ENCODE assay signal across 8 mouse cellular contexts in genomic region chr4:43560976-43561375, GRCm38 (mm10). TPM values are rescaled to one million over a fixed set of nuclear protein-coding genes. Genes with fewer than 3 reads are reported as not detected.
A peak's percentile ranks its signal among the peaks of the same experiment; 100 is the strongest.
DNase-seq lines count a peak whose midpoint lies in the region; ATAC-seq and TF ChIP-seq lines count a peak whose summit lies in the region.

No protein-coding gene starts in this region.

- no peak for TF ChIP-seq POLR2A in ES-Bruce4 (IDR thresholded peaks at IDR 0.05; ENCODE audit: insufficient read depth, low read length)

- no peak for DNase-seq in heart, postnatal 25 days (ENCODE audit: low spot score)
- no peak for DNase-seq in hindbrain, embryonic 10.5 days (ENCODE audit: low spot score)
- no peak for DNase-seq in cerebellum, adult 9-10 months
- no peak for DNase-seq in left cerebral cortex, adult 9 months (ENCODE audit: low spot score in 2 of 2)
- no peak for DNase-seq in left cerebral cortex, adult 11 months (ENCODE audit: low spot score)

- intact Hi-C loops in heart, postnatal 25 days (cut with DNase I), result no loop called here

- peak overlapping the region; percentile 52 to 93 for H3K4me3 ChIP-seq in heart, embryonic 14.5 days (ENCODE audit: control insufficient read depth in 1 of 2, insufficient read depth in 1 of 2, low read depth in 1 of 2, low read length in 2 of 2)
- H3K4me3 ChIP-seq in ES-Bruce4 (ENCODE audit: low read depth, low read length), result no peak overlapping the region
- H3K4me3 ChIP-seq in hindbrain, embryonic 10.5 days, result peak overlapping the region; percentile 87
- H3K4me3 ChIP-seq in midbrain, embryonic 12.5 days, result peak overlapping the region; percentile 92

- H3K4me1 ChIP-seq in heart, embryonic 14.5 days (ENCODE audit: control insufficient read depth in 2 of 2, insufficient read depth in 2 of 2, low read length in 2 of 2), result peaks cover 39 to 58% of the 10 kb centered on the region in 2 experiments
- peaks cover 12% of the 10 kb centered on the region for H3K4me1 ChIP-seq in ES-Bruce4 (ENCODE audit: control insufficient read depth, insufficient read depth, low read length)
- H3K4me1 ChIP-seq in hindbrain, embryonic 10.5 days (replicated peaks), result peaks cover 60% of the 10 kb centered on the region
- peaks cover 49% of the 10 kb centered on the region for H3K4me1 ChIP-seq in midbrain, embryonic 12.5 days

- H3K9me3 ChIP-seq in heart, embryonic 14.5 days (ENCODE audit: control insufficient read depth, low read length), result no peaks in the 10 kb centered on the region
- no peaks in the 10 kb centered on the region for H3K9me3 ChIP-seq in ES-Bruce4 (replicated peaks; ENCODE audit: control insufficient read depth, insufficient read depth, low read length, poor library complexity, severe bottlenecking)
- H3K9me3 ChIP-seq in hindbrain, embryonic 10.5 days, result no peaks in the 10 kb centered on the region
- H3K9me3 ChIP-seq in midbrain, embryonic 12.5 days, result no peaks in the 10 kb centered on the region

- peak overlapping the region; percentile 99 for H3K9ac ChIP-seq in heart, embryonic 14.5 days (ENCODE audit: low read length)
- H3K9ac ChIP-seq in ES-Bruce4 (ENCODE audit: low read depth, poor library complexity, severe bottlenecking), result peak overlapping the region; percentile 85
- H3K9ac ChIP-seq in midbrain, embryonic 12.5 days (replicated peaks), result peak overlapping the region; percentile 93

- no peak for ATAC-seq in heart, embryonic 14.5 days (ENCODE audit: insufficient number of reproducible peaks, insufficient read depth, low FRiP score, low read depth)
- ATAC-seq in midbrain, embryonic 12.5 days (ENCODE audit: low FRiP score, low read depth), result no peak

- no peaks in the 10 kb centered on the region for H3K27me3 ChIP-seq in heart, embryonic 14.5 days (ENCODE audit: control insufficient read depth, insufficient read depth, low read length)
- no peaks in the 10 kb centered on the region for H3K27me3 ChIP-seq in ES-Bruce4 (ENCODE audit: control insufficient read depth, insufficient read depth, low read length, poor library complexity, severe bottlenecking)
- no peaks in the 10 kb centered on the region for H3K27me3 ChIP-seq in hindbrain, embryonic 10.5 days (ENCODE audit: insufficient read depth, poor library complexity, severe bottlenecking)
- H3K27me3 ChIP-seq in midbrain, embryonic 12.5 days, result no peaks in the 10 kb centered on the region

- H3K36me3 ChIP-seq in heart, embryonic 14.5 days (ENCODE audit: control insufficient read depth, insufficient read depth, low read length), result peaks cover 42% of the 10 kb centered on the region
- H3K36me3 ChIP-seq in ES-Bruce4 (ENCODE audit: control insufficient read depth, insufficient read depth, low read length, poor library complexity, severe bottlenecking), result peaks cover 2% of the 10 kb centered on the region; the same call in 1 of the 2 replicates
- H3K36me3 ChIP-seq in hindbrain, embryonic 10.5 days, result peaks cover 41% of the 10 kb centered on the region
- H3K36me3 ChIP-seq in midbrain, embryonic 12.5 days, result peaks cover 23% of the 10 kb centered on the region

- TF ChIP-seq CTCF in ES-Bruce4 (IDR thresholded peaks at IDR 0.05; ENCODE audit: low read depth, low read length), result no peak

- TF ChIP-seq EP300 in ES-Bruce4 (IDR thresholded peaks at IDR 0.05; ENCODE audit: insufficient read depth, low read depth, low read length), result no peak

- 13% methylated on average over 2 of the region's 2 CpGs for WGBS in heart, embryonic 14.5 days
- WGBS in hindbrain, embryonic 10.5 days, result 48% methylated on average over 2 of the region's 2 CpGs
- 47% methylated on average over 2 of the region's 2 CpGs for WGBS in midbrain, embryonic 12.5 days

- H3K27ac ChIP-seq in heart, embryonic 14.5 days (replicated peaks in 1 of 2; ENCODE audit: control insufficient read depth in 1 of 2, insufficient read depth in 1 of 2, low read depth in 2 of 2, low read length in 2 of 2), result peak overlapping the region; percentile 79 to 100
- no peak overlapping the region for H3K27ac ChIP-seq in ES-Bruce4 (ENCODE audit: insufficient read depth, low read length)
- peak overlapping the region; percentile 96 for H3K27ac ChIP-seq in hindbrain, embryonic 10.5 days
- no peak overlapping the region for H3K27ac ChIP-seq in midbrain, embryonic 12.5 days (replicated peaks)

- H3K4me2 ChIP-seq in heart, embryonic 14.5 days (ENCODE audit: low read length), result peak overlapping the region; percentile 88
- peak overlapping the region; percentile 87 for H3K4me2 ChIP-seq in midbrain, embryonic 12.5 days (replicated peaks)

RNA-seq across cellular contexts. Expression of gene Creb3, which starts 1.2 kb away (rescaled TPM):
- polyA plus RNA-seq in heart, embryonic 14.5 days (2014; fragmentation: Nextera tagmentation; extraction: Ambion mirVana), result 57.3 and 62.3 TPM in 2 replicates
- 10 to 100 TPM; 45.8 to 48.3 TPM for total RNA-seq in heart, postnatal 25 days (2021)
- polyA plus RNA-seq in ES-Bruce4 (2011; ENCODE audit: insufficient read depth, insufficient read length, low read depth, missing spikeins), result 24.0 and 24.4 TPM in 2 replicates
- 40.7 and 53.3 TPM in 2 replicates for polyA plus RNA-seq in hindbrain, embryonic 10.5 days (2016; fragmentation: Nextera tagmentation; extraction: Ambion mirVana)
- 48.8 and 64.1 TPM in 2 replicates for polyA plus RNA-seq in midbrain, embryonic 12.5 days (2016; fragmentation: Nextera tagmentation; extraction: Ambion mirVana)

RNA-seq across cellular contexts. Expression of gene Tln1, which starts 1.5 kb away (rescaled TPM):
- 77.5 and 90.9 TPM in 2 replicates for polyA plus RNA-seq in heart, embryonic 14.5 days (2014; fragmentation: Nextera tagmentation; extraction: Ambion mirVana)
- total RNA-seq in heart, postnatal 25 days (2021), result 100 to 1,000 TPM; 115 to 124 TPM
- polyA plus RNA-seq in ES-Bruce4 (2011; ENCODE audit: insufficient read depth, insufficient read length, low read depth, missing spikeins), result 92.5 and 97.2 TPM in 2 replicates
- 52.8 and 58.9 TPM in 2 replicates for polyA plus RNA-seq in hindbrain, embryonic 10.5 days (2016; fragmentation: Nextera tagmentation; extraction: Ambion mirVana)
- 64.5 and 64.6 TPM in 2 replicates for polyA plus RNA-seq in midbrain, embryonic 12.5 days (2016; fragmentation: Nextera tagmentation; extraction: Ambion mirVana)

RNA-seq across cellular contexts. Expression of gene Rgp1, which starts 17.5 kb away (rescaled TPM):
- polyA plus RNA-seq in heart, embryonic 14.5 days (2014; fragmentation: Nextera tagmentation; extraction: Ambion mirVana), result 18.3 and 24.9 TPM in 2 replicates
- total RNA-seq in heart, postnatal 25 days (2021), result 10 to 100 TPM; 29.5 to 36.7 TPM
- polyA plus RNA-seq in ES-Bruce4 (2011; ENCODE audit: insufficient read depth, insufficient read length, low read depth, missing spikeins), result 27.9 and 30.9 TPM in 2 replicates
- polyA plus RNA-seq in hindbrain, embryonic 10.5 days (2016; fragmentation: Nextera tagmentation; extraction: Ambion mirVana), result 20.3 and 25.6 TPM in 2 replicates
- polyA plus RNA-seq in midbrain, embryonic 12.5 days (2016; fragmentation: Nextera tagmentation; extraction: Ambion mirVana), result 31.8 and 37.2 TPM in 2 replicates

RNA-seq across cellular contexts. Expression of gene Gba2, which starts 17.7 kb away (rescaled TPM):
- 16.5 and 16.7 TPM in 2 replicates for polyA plus RNA-seq in heart, embryonic 14.5 days (2014; fragmentation: Nextera tagmentation; extraction: Ambion mirVana)
- 10 to 100 TPM; 13.5 to 14.3 TPM for total RNA-seq in heart, postnatal 25 days (2021)
- 6.6 and 8.9 TPM in 2 replicates for polyA plus RNA-seq in ES-Bruce4 (2011; ENCODE audit: insufficient read depth, insufficient read length, low read depth, missing spikeins)
- 28.0 and 36.3 TPM in 2 replicates for polyA plus RNA-seq in hindbrain, embryonic 10.5 days (2016; fragmentation: Nextera tagmentation; extraction: Ambion mirVana)
- polyA plus RNA-seq in midbrain, embryonic 12.5 days (2016; fragmentation: Nextera tagmentation; extraction: Ambion mirVana), result 49.2 and 52.6 TPM in 2 replicates

RNA-seq across cellular contexts. Expression of gene Msmp, which starts 23.3 kb away (rescaled TPM):
- polyA plus RNA-seq in heart, embryonic 14.5 days (2014; fragmentation: Nextera tagmentation; extraction: Ambion mirVana), result 0.36 TPM in 1 of 2 replicates, not detected in the other
- under 1 TPM in 1 of 2 experiments, not detected in 1; 0.60 TPM for total RNA-seq in heart, postnatal 25 days (2021)
- not detected in 2 replicates for polyA plus RNA-seq in ES-Bruce4 (2011; ENCODE audit: insufficient read depth, insufficient read length, low read depth, missing spikeins)
- polyA plus RNA-seq in hindbrain, embryonic 10.5 days (2016; fragmentation: Nextera tagmentation; extraction: Ambion mirVana), result 0.88 and 1.0 TPM in 2 replicates
- 0.51 and 1.8 TPM in 2 replicates for polyA plus RNA-seq in midbrain, embryonic 12.5 days (2016; fragmentation: Nextera tagmentation; extraction: Ambion mirVana)

Comparison
In these comparisons a context has a peak if more than half of its experiments do, and no peak if none do; other contexts are left out.
1. H3K27ac ChIP-seq: peak in heart, embryonic 14.5 days (2 of 2) and hindbrain, embryonic 10.5 days (single experiment); none in ES-Bruce4 (single experiment) and midbrain, embryonic 12.5 days (single experiment).
2. Peak in every context shown above with its lines, with median percentiles within 50 percentile points of each other: H3K9ac ChIP-seq.